Mouse (Mus musculus) embryonic facial prominence, embryonic 15.5 days (tissue): Measurements from ENCODE around the gene Acsf3. TPM values are rescaled to one million over a fixed set of nuclear protein-coding genes. Genes with fewer than 3 reads are reported as not detected.

Experiments used
- ATAC-seq: fragments of 200-750 bp; cut with Nextera tagmentation; 2 replicates; pipeline ENCODE4 v1.8.0; 2017; ENCODE audit warnings: low read depth, moderate TSS enrichment; ENCODE audit not compliant: insufficient number of reproducible peaks, low FRiP score, low TSS enrichment
- H3K27ac ChIP-seq: fragments of 300-500 bp; sonication (generic); replicated peaks from 2 replicates; pipeline ENCODE4 v1.5.1; 2015; ENCODE audit warnings: mild to moderate bottlenecking, inconsistent platforms
- H3K27me3 ChIP-seq: fragments of 300-500 bp; sonication (generic); 2 replicates; pipeline ENCODE4 v1.6.1; 2015; ENCODE audit warnings: inconsistent platforms
- H3K36me3 ChIP-seq: fragments of 300-500 bp; sonication (generic); 2 replicates; pipeline ENCODE4 v1.6.1; 2015; ENCODE audit warnings: mild to moderate bottlenecking, inconsistent platforms
- H3K4me1 ChIP-seq: fragments of 300-500 bp; sonication (generic); 2 replicates; pipeline ENCODE4 v1.6.1; 2015; ENCODE audit warnings: inconsistent platforms
- H3K4me2 ChIP-seq: fragments of 300-500 bp; sonication (generic); replicated peaks from 2 replicates; pipeline ENCODE4 v1.6.1; 2015; ENCODE audit warnings: mild to moderate bottlenecking, inconsistent platforms
- H3K4me3 ChIP-seq: fragments of 300-500 bp; sonication (generic); replicated peaks from 2 replicates; pipeline ENCODE4 v1.5.1; 2015; ENCODE audit warnings: mild to moderate bottlenecking, inconsistent platforms
- H3K9ac ChIP-seq: fragments of 300-500 bp; sonication (generic); 2 replicates; pipeline ENCODE4 v1.6.1; 2015; ENCODE audit warnings: inconsistent platforms
- H3K9me3 ChIP-seq: fragments of 300-500 bp; sonication (generic); replicated peaks from 2 replicates; pipeline ENCODE4 v1.6.1; 2016; ENCODE audit warnings: inconsistent platforms
- WGBS: fragments of 180-500 bp; shearing (Covaris S2); methylation state at CpG from one replicate; pipeline ENCODE4 v1.1.7; 2015; 5-methylcytosine and 5-hydroxymethylcytosine counted together
- polyA plus RNA-seq: library from polyadenylated mRNA; unstranded; fragments of >200 nt; fragmentation: Nextera tagmentation; extraction: Ambion mirVana; gene quantifications from 2 replicates; pipeline ENCODE4 v1.2.1, GENCODE M21; 2015

Acsf3 gene
- polyA plus RNA-seq, 1 experiment from 2014 or later: 17.2 TPM

DNA sequence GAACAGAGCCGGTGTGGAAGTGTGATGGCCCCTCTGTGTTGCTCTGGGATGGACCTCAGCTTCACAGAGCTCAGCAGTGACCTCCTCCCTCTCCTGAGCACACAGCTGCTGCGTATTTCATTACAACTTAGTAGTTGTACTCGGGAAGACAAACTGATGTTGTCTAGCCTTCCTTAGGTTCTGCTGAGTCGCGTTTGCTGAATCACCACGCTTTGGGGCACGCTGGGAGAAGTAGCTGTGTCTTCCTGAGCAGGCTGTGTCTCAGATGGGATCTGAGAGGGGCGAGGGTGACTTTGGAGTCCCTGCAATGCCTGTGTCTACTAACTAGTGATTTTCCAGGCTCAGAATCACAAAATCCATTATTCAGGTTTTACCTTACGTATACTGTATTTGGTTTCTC is 4.0 kb downstream of the Acsf3 start:
- Histone ChIP-seq H3K4me3 (no peak overlapping the region), H3K9ac (no peak overlapping the region), H3K9me3 (no peaks in the 10 kb centered on the region), H3K4me2 (no peak overlapping the region), H3K27me3 (0 out of 2 replicates have a peak, but pooled peaks cover 4% of the 10 kb centered on the region), H3K27ac (no peak overlapping the region), H3K4me1 (peaks cover 13% of the 10 kb centered on the region), H3K36me3 (peaks cover 37% of the 10 kb centered on the region)
- 76% methylated on average over 9 of the region's 9 CpGs for WGBS
- ATAC-seq: no peak

DNA sequence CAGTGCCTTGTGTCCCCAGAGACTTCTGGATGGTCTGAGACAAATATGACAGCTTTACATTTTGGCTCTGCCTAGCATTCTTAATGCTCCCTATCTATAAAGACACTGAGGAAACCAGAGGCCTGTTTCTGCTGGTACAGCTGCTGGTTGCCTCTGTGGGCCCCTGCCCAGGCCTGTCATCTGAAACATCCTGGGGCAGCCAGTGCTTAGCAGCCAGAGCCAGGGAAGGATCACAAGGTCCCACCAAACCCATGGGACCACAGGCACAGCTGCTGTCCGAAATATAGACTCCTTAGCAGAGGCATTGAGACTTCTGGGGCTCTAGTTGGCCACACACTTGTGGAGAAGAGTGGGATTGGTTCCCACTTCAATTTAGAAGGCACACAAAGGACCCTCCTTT is 9.5 kb downstream of the Acsf3 start:
- 69% methylated on average over 1 of the region's 1 CpGs for WGBS
- Histone ChIP-seq H3K27ac (no peak overlapping the region), H3K4me3 (no peak overlapping the region), H3K4me1 (no peaks in the 10 kb centered on the region), H3K4me2 (no peak overlapping the region), H3K27me3 (no peaks in the 10 kb centered on the region), H3K36me3 (peaks cover 66% of the 10 kb centered on the region), H3K9me3 (no peaks in the 10 kb centered on the region), H3K9ac (no peak overlapping the region)
- no peak for ATAC-seq

DNA sequence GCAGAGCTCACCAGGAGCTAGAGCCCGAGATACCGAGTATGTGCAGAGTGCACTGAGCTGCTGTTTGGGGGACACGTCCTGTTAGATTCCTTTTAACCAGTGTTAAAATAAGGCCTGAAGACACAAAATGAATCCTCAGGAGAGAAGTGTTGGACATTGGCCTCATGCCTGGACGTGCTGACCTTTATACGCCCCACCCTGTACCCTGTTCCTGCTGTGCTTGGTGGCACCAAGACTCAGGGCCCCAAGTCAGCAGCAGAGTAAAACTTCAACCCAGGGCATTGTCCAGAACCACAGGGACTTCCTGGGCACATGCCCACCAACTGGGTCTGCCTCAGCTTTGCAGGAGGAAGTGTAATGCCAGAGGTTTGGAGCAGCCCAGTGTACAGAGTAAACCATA is 14.5 kb downstream of the Acsf3 start:
- H3K4me3 ChIP-seq: no peak overlapping the region
- H3K9ac ChIP-seq: no peak overlapping the region
- no peaks in the 10 kb centered on the region for H3K4me1 ChIP-seq
- no peak for ATAC-seq
- WGBS: 94% methylated on average over 5 of the region's 5 CpGs
- H3K4me2 ChIP-seq: no peak overlapping the region
- no peaks in the 10 kb centered on the region for H3K27me3 ChIP-seq
- no peaks in the 10 kb centered on the region for H3K9me3 ChIP-seq
- H3K27ac ChIP-seq: no peak overlapping the region
- peaks cover 38% of the 10 kb centered on the region for H3K36me3 ChIP-seq

DNA sequence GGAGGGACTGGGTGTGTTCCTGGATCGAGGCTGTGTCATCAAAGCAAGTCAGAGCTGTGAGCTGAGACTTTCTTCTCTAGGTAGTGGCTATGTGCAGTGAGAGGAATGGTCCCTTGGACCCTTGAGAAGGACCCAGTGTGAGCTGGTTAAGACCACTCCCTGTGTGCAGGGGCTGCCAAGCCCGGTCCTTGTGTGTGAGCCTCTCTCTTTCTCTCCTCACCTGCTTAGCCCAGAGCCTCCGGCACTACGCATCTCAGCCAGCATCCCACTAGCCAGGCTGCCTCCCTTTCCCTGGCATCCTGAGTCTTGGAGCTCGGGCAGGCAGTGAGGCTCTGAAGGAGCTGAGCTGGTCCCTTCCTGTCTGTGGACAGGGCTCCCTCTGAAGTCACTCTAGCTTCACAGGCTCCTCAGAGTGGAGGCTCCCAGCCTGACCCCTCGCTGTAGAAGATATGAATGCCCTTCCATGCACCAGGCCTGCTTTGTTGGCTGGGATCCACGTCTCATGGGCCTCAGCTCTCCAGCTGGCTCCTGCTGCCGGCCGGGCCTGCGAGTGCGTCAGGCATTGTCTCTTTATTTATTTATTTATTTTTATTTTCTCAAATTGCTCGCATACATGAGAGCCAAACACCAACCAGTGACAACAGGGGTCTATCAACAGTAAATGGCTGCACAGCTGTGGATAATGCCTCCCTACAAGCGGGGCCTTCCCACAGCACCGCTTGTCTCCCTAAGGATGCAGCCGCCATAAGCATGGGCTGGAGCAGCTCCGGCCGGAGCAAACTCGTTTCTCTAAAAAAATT is 18.3 kb downstream of the Acsf3 start:
- Histone ChIP-seq H3K9ac (no peak overlapping the region), H3K4me3 (no peak overlapping the region), H3K36me3 (peaks cover 15% of the 10 kb centered on the region; the same call in 1 of the 2 replicates), H3K27me3 (no peaks in the 10 kb centered on the region), H3K27ac (no peak overlapping the region), H3K4me2 (no peak overlapping the region), H3K9me3 (no peaks in the 10 kb centered on the region), H3K4me1 (no peaks in the 10 kb centered on the region)
- no peak; the same call in 1 of the 2 replicates for ATAC-seq
- WGBS: 80% methylated on average over 18 of the region's 18 CpGs

DNA sequence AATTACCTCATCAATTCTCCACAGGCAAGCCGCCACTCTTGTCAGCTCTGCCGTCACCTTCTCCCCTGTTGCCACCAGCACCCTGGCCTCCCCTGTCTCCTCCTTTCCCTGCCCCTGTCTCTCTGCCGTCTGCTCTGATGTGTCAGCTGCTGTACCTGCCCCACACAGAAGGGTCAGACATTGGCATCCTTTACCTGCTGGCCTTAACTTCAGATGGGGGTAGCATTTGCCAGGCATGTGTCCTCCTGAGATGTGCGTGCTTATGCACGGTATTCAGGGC is 18.8 kb downstream of the Acsf3 start:
- no peak overlapping the region for H3K27ac ChIP-seq
- no peak overlapping the region for H3K4me2 ChIP-seq
- no peaks in the 10 kb centered on the region for H3K27me3 ChIP-seq
- H3K9me3 ChIP-seq: no peaks in the 10 kb centered on the region
- no peaks in the 10 kb centered on the region for H3K4me1 ChIP-seq
- WGBS: 82% methylated on average over 5 of the region's 5 CpGs
- H3K4me3 ChIP-seq: no peak overlapping the region
- ATAC-seq: no peak
- H3K9ac ChIP-seq: no peak overlapping the region
- peaks cover 15% of the 10 kb centered on the region; the same call in 1 of the 2 replicates for H3K36me3 ChIP-seq

DNA sequence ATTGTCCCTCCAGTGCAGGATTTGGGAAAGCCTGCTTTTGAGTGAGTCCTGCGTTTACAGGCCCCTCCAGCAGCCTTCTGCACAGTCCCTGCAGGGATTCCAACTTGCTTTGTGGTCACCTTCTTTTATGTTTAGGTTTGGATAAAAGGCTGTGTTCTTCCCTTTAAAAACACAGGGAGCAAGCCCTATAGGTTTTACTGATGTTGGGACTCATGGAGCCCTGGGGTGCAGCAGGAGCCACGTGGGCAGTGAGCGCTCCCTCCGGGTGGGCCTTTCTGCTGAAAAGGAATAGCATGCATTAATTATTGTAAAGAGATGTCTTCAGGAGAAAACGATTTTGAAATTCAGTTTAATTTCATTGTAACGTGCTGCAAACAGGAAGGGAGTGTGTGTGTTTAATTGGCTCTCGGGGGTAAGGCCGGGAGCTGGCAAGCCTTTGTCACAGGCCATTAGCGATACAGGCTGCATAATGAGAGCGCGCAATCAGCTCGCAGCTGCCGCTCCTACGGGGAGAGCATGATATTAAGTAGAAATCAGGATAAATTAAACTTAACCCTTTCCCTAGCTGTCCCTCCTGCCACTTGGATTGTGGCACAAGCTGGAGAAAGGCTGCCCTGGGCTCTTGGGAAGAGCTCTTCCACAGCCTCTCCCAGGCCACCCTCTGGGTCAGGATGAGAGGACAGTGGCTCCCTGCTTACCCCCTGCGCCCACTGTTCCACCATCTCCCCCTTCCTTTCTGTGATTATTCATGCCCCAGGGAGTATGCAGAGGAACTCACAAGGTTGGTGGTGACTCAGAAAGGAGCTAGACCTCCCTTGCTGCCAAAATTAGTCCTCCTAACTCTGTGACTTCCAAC is 28.8 kb downstream of the Acsf3 start:
- H3K36me3 ChIP-seq: 0 out of 2 replicates have a peak, but pooled peaks cover 18% of the 10 kb centered on the region
- peaks cover 28% of the 10 kb centered on the region for H3K4me1 ChIP-seq
- H3K4me3 ChIP-seq: no peak overlapping the region
- no peak overlapping the region for H3K4me2 ChIP-seq
- no peak overlapping the region for H3K27ac ChIP-seq
- 33% methylated on average over 15 of the region's 15 CpGs for whole genome bisulfite sequencing
- no peaks in the 10 kb centered on the region for H3K9me3 ChIP-seq
- 0 out of 2 replicates have a peak, but pooled peaks have one; percentile 68 for ATAC-seq
- no peak overlapping the region for H3K9ac ChIP-seq
- no peaks in the 10 kb centered on the region for H3K27me3 ChIP-seq

DNA sequence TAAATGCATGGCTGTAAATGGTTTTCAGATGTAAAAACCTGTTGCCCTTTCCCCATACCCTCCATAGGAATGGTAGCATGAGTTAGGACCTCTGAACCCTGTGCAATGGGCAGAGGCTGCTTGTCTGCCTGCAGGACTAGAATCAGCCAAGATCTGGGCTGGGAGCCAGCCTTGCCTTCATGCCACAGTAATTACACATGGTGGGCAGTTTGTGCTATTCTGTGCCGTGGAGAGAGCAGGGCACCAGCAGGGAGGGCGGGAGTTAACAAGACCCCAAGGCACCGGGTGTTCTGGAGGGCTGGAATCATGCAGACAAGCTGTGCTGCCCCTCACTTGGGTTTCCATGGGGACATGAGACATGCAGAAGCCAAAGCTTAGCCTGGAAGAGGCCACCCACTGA is 30.1 kb downstream of the Acsf3 start:
- Histone ChIP-seq H3K27ac (0 out of 2 replicates have a peak overlapping the region, but pooled peaks have one; percentile 17), H3K36me3 (0 out of 2 replicates have a peak, but pooled peaks cover 18% of the 10 kb centered on the region), H3K27me3 (no peaks in the 10 kb centered on the region), H3K9me3 (no peaks in the 10 kb centered on the region), H3K4me1 (peaks cover 28% of the 10 kb centered on the region), H3K9ac (no peak overlapping the region), H3K4me3 (no peak overlapping the region), H3K4me2 (no peak overlapping the region)
- WGBS: 36% methylated on average over 3 of the region's 3 CpGs
- ATAC-seq: no peak

DNA sequence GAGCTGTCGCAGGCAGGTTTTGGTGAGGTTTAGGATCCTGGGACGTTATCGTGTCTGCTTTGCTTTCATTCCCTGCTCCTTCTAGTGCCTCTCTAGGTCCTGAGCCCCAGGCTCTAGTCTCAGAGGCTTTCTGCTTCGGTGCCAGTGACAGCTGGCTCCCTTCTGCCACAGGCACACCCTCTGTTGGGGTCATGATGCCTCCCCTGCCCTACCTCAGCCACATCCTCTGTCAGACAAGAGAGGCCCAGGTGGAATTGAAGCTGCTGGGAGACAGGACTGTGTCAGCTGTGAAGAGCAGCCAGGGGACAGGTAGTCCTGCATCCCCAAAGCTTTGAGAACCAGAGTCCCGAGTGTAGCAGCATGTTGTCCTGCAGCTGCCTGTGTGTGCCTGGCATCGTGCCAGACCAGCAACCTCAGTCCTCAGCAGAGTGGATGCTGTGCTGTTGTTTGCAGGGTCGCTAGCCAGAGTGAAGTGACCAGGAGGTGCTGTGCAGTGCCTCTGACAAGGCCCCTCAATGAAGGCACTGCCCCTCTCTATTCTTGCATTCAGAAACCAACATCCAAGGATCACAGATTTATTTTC is 31.8 kb downstream of the Acsf3 start:
- Histone ChIP-seq H3K9me3 (no peaks in the 10 kb centered on the region), H3K4me3 (no peak overlapping the region), H3K4me1 (peaks cover 32% of the 10 kb centered on the region), H3K27me3 (no peaks in the 10 kb centered on the region), H3K27ac (no peak overlapping the region), H3K9ac (no peak overlapping the region), H3K36me3 (peaks cover 31% of the 10 kb centered on the region; the same call in 1 of the 2 replicates), H3K4me2 (no peak overlapping the region)
- ATAC-seq: no peak
- WGBS: 69% methylated on average over 7 of the region's 7 CpGs

DNA sequence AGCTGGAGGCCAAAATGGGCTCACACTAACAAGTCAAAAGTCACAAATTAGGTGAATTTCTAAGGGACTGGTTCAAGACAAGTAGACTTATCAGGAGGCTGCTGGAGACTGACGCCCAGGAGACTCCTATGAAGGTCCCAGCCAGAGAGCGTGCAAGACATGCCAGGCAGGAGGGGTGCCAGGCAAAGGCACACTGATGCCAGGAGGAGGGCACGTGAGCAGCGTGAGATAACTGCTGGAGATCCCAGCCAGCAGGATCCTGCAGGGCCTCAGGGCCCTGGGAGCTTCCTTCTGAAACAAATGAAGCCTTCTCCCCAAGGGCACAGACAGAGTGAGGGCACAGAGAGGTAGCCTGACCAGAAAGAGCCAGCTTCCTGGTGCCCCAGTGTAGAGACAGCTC is 32.6 kb downstream of the Acsf3 start:
- no peak for ATAC-seq

DNA sequence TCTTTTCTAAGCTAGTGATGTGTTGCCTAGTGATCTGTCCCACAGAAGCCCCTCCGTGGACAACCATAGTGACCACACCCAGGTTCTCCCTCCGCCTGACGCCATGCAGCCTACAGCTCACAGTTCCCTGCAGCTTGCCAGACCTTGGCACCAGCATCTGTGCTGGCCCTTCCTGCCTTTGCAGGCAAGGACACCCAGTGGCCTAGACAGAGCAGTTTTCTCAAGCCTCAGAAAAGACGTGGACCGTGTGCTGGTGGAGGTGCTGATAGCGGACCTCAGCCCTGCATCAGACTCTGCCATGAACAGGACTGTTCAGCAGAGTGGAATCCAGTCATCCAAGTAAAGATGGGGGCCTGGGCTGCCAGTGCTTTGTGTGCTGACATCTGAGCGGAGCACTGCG is 35.1 kb downstream of the Acsf3 start:
- 88% methylated on average over 8 of the region's 8 CpGs for WGBS
- Histone ChIP-seq H3K4me2 (no peak overlapping the region), H3K36me3 (peaks cover 32% of the 10 kb centered on the region), H3K27me3 (no peaks in the 10 kb centered on the region), H3K9me3 (no peaks in the 10 kb centered on the region), H3K4me3 (no peak overlapping the region), H3K9ac (no peak overlapping the region), H3K4me1 (peaks cover 19% of the 10 kb centered on the region), H3K27ac (no peak overlapping the region)
- ATAC-seq: no peak

More for the DNA sequence above, 32.6 kb downstream of the Acsf3 start:
- Histone ChIP-seq H3K36me3 (peaks cover 30% of the 10 kb centered on the region), H3K27ac (no peak overlapping the region), H3K4me1 (peaks cover 32% of the 10 kb centered on the region), H3K4me3 (no peak overlapping the region), H3K9me3 (no peaks in the 10 kb centered on the region), H3K9ac (no peak overlapping the region), H3K27me3 (no peaks in the 10 kb centered on the region), H3K4me2 (no peak overlapping the region)
- WGBS: 82% methylated on average over 4 of the region's 4 CpGs

DNA sequence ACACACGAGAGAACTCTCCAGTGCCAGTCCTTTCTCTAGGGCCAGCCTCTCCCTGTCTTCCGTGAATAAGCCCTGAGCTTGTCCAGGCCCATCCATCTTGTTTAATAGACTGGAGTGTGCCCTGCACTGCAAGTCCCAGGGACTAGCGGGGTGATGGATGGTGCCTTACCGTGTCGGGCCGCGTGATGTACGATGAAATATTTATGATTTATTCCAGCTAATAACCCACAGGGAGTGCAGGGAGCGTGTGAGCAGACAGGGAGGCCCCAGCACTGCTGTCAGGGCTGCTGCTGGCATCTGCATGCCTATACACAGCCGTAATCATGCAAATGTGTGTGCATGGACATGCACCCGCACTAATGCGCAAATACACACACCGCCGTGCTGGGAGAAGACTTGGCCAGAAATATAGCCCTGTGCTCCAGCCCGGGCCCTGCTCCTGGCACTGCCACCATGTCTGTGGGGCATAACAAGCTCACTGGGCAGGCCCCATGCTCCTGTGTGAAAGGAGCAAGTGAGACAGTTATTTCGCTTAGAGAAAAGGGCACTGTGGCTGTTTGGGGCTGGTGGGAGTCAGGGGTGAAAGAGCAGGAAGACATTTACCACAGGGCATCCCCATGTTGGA is 36.7 kb downstream of the Acsf3 start:
- ATAC-seq: no peak
- Histone ChIP-seq H3K9ac (no peak overlapping the region), H3K4me1 (peaks cover 6% of the 10 kb centered on the region; the same call in 1 of the 2 replicates), H3K27me3 (no peaks in the 10 kb centered on the region), H3K4me3 (no peak overlapping the region), H3K36me3 (peaks cover 34% of the 10 kb centered on the region), H3K9me3 (no peaks in the 10 kb centered on the region), H3K27ac (no peak overlapping the region), H3K4me2 (no peak overlapping the region)
- 84% methylated on average over 16 of the region's 16 CpGs for WGBS
